Mouse (Mus musculus) liver, embryonic 11.5 days (tissue): ENCODE data around the gene Pira2. TPM values are rescaled to one million over a fixed set of nuclear protein-coding genes. Genes with fewer than 3 reads are reported as not detected.

ENCODE experiments used
- polyA plus RNA-seq: library from polyadenylated mRNA; unstranded; fragments of >200 nt; fragmentation: Nextera tagmentation; extraction: Ambion mirVana; gene quantifications from 2 replicates; pipeline ENCODE4 v1.2.1, GENCODE M21; 2014

Gene Pira2
- polyA plus RNA-seq, 1 experiment from 2014 or later: 0.38 TPM

Other genes starting within 250 kb of the Pira2 start
- 0.17 TPM in 1 of 2 replicates, not detected in the other for gene Oscar, start 228.9 kb downstream of the Pira2 start, polyA plus RNA-seq
- 375 and 405 TPM in 2 replicates for gene Ndufa3, start 227.7 kb downstream of the Pira2 start, polyA plus RNA-seq
- gene Tfpt, start 215.1 kb downstream of the Pira2 start, polyA plus RNA-seq: 21.5 and 24.1 TPM in 2 replicates
- 136 and 137 TPM in 2 replicates for gene Prpf31, start 215.1 kb downstream of the Pira2 start, polyA plus RNA-seq
- 69.6 and 76.5 TPM in 2 replicates for gene Cnot3, start 199.8 kb downstream of the Pira2 start, polyA plus RNA-seq
- 13.4 and 13.5 TPM in 2 replicates for gene Leng1, start 179.2 kb downstream of the Pira2 start, polyA plus RNA-seq
- 10.0 and 12.1 TPM in 2 replicates for gene Tmc4, start 167.5 kb downstream of the Pira2 start, polyA plus RNA-seq
- gene Tsen34, start 152.2 kb downstream of the Pira2 start, polyA plus RNA-seq: 103 and 106 TPM in 2 replicates
- 35.7 and 36.7 TPM in 2 replicates for gene Mboat7, start 151.5 kb downstream of the Pira2 start, polyA plus RNA-seq
- gene Rps9, start 141.1 kb downstream of the Pira2 start, polyA plus RNA-seq: 1,767 and 1,846 TPM in 2 replicates
- gene Pirb, start 124.7 kb downstream of the Pira2 start, polyA plus RNA-seq: 1.0 and 1.3 TPM in 2 replicates
- gene Gm15448, start 19.4 kb downstream of the Pira2 start, polyA plus RNA-seq: 0.13 TPM in 1 of 2 replicates, not detected in the other
- gene Gm14548, start 53.1 kb upstream of the Pira2 start, polyA plus RNA-seq: 0.18 and 0.21 TPM in 2 replicates
- 0.13 and 0.23 TPM in 2 replicates for gene Lilra6, start 70.5 kb upstream of the Pira2 start, polyA plus RNA-seq
- gene Lair1, start 218.2 kb upstream of the Pira2 start, polyA plus RNA-seq: 1.2 and 1.7 TPM in 2 replicates